Mouse (Mus musculus) ES-E14 (cell line): Measurements from ENCODE around the gene Tsfm.

Source experiments
- MAFK ChIP-seq: IDR thresholded peaks from 2 replicates; pipeline ENCODE4 v1.6.1; 2014; ENCODE audit warnings: mild to moderate bottlenecking, low read depth, low read length, inconsistent platforms; ENCODE audit not compliant: insufficient read depth
- ZNF384 ChIP-seq: IDR thresholded peaks from 2 replicates; pipeline ENCODE4 v1.6.1; 2012; ENCODE audit warnings: low read depth, low read length, inconsistent platforms

DNA sequence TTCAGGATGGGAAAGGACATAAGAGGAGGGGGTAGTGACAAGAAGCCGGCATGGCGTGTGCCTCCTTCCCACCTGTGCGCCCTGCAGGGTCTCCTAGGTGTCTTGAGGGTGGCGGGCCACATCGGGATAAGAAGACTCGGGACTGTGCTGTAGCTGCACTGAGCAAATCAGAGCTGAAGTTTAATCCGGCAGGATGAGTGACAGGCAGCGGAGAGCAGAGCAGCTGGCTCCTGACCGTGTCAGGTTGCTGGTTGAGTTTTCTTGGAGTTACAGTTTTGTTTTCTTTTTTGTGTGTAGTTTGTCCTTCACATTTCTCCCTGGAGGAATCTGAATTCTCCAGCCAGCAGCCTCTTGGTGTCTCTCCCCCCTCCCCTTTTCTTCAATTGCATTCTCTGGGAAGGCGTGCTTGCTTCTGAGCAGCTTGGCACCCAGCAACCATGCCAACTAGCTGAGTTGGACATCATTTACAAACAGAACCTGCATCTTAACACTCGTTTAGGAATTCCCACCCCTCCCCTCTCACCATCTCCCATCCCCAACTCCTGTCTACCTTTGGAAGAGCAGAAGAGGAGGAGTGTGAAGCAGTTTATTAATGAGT lies 49.6 kb downstream of the Tsfm start:
- TF ChIP-seq ZNF384 (no peak), MAFK (no peak)
